29 mouse cellular contexts compared by ENCODE assay signal in genomic region chr10:99906778-99907435, GRCm38 (mm10).
DNase-seq lines count a peak whose midpoint lies in the region; ATAC-seq lines count a peak whose summit lies in the region.
"Had no signal": no experiment of that assay in that cellular context is flagged by ENCODE, and none has a peak within 500 bp of the region (broad histone marks: within the 10 kb centered on the region; RNA-seq: fewer than 3 reads in every experiment).

No protein-coding gene starts in this region.

- H3K9me3 ChIP-seq in limb, embryonic 12.5 days, result no peaks in the 10 kb centered on the region
- no peaks in the 10 kb centered on the region for H3K9me3 ChIP-seq in limb, embryonic 10.5 days (replicated peaks)
- H3K9me3 ChIP-seq in intestine, embryonic 16.5 days (ENCODE audit: control insufficient read depth, low read length), result no peaks in the 10 kb centered on the region
- no peaks in the 10 kb centered on the region for H3K9me3 ChIP-seq in heart, embryonic 10.5 days
- H3K9me3 ChIP-seq: embryonic facial prominence, embryonic 12.5 days; embryonic facial prominence, embryonic 15.5 days; heart, embryonic 12.5 days; heart, embryonic 15.5 days; hindbrain, embryonic 10.5 days had no signal

- peak; percentile 26 for DNase-seq in embryo, embryonic 10.5 days (ENCODE audit: low spot score)
- DNase-seq in embryo, embryonic 9.5 days (ENCODE audit: extremely low spot score), result no peak
- DNase-seq in limb, embryonic 10.5 days (ENCODE audit: low spot score), result no peak
- DNase-seq in NIH3T3 (ENCODE audit: low read depth), result peak; percentile 63
- no peak for DNase-seq in right cerebral cortex, postnatal 4 days
- no peak for DNase-seq in heart, embryonic 10.5 days (ENCODE audit: low spot score)
- DNase-seq: adrenal gland, adult 2 months; adrenal gland, postnatal 25 days; cerebellum, adult 11-12 months; cerebellum, adult 8-10 months; cerebellum, postnatal 10 days; cerebellum, postnatal 36 days; forebrain, postnatal 0 days; gastrocnemius, adult 2 months; gastrocnemius, postnatal 14 days; heart, adult 11 months; heart, postnatal 10 days; heart, postnatal 36 days; kidney, adult 2 months had no signal

- ATAC-seq in limb, embryonic 12.5 days (ENCODE audit: insufficient number of reproducible peaks, insufficient read depth, low FRiP score, low TSS enrichment, low read depth), result peak; percentile 42; the same call in 1 of the 2 replicates
- peak; percentile 58 for ATAC-seq in intestine, embryonic 16.5 days
- ATAC-seq: forebrain, embryonic 14.5 days; forebrain, postnatal 0 days; hindbrain, postnatal 0 days had no signal

- peaks cover 4% of the 10 kb centered on the region; the same call in 1 of the 2 replicates for H3K4me1 ChIP-seq in limb, embryonic 12.5 days (replicated peaks)
- peaks cover 19% of the 10 kb centered on the region for H3K4me1 ChIP-seq in limb, embryonic 10.5 days
- 0 out of 2 replicates have a peak, but pooled peaks cover under 1% of the 10 kb centered on the region for H3K4me1 ChIP-seq in intestine, embryonic 16.5 days (ENCODE audit: control insufficient read depth, insufficient read depth, low read length)
- H3K4me1 ChIP-seq in heart, embryonic 10.5 days, result no peaks in the 10 kb centered on the region
- H3K4me1 ChIP-seq: embryonic facial prominence, embryonic 12.5 days; heart, embryonic 12.5 days; heart, embryonic 15.5 days had no signal

- no peak overlapping the region for H3K4me3 ChIP-seq in limb, embryonic 12.5 days (replicated peaks)
- H3K4me3 ChIP-seq in limb, embryonic 10.5 days, result no peak overlapping the region
- H3K4me3 ChIP-seq in intestine, embryonic 16.5 days (ENCODE audit: low read length), result no peak overlapping the region
- H3K4me3 ChIP-seq in heart, embryonic 10.5 days, result no peak overlapping the region
- H3K4me3 ChIP-seq: embryonic facial prominence, embryonic 12.5 days; embryonic facial prominence, embryonic 15.5 days; gastrocnemius, adult 2 months; heart, embryonic 12.5 days; heart, embryonic 15.5 days; hindbrain, embryonic 10.5 days had no signal

- H3K27ac ChIP-seq in limb, embryonic 12.5 days, result no peak overlapping the region
- no peak overlapping the region for H3K27ac ChIP-seq in limb, embryonic 10.5 days
- no peak overlapping the region for H3K27ac ChIP-seq in intestine, embryonic 16.5 days (ENCODE audit: low read length)
- no peak overlapping the region for H3K27ac ChIP-seq in heart, embryonic 10.5 days
- H3K27ac ChIP-seq: embryonic facial prominence, embryonic 12.5 days; embryonic facial prominence, embryonic 15.5 days; gastrocnemius, adult 2 months; heart, embryonic 15.5 days; hindbrain, embryonic 10.5 days; hindbrain, embryonic 14.5 days; hindbrain, postnatal 0 days had no signal

- no peaks in the 10 kb centered on the region for H3K36me3 ChIP-seq in limb, embryonic 12.5 days
- H3K36me3 ChIP-seq in limb, embryonic 10.5 days, result no peaks in the 10 kb centered on the region
- no peaks in the 10 kb centered on the region for H3K36me3 ChIP-seq in intestine, embryonic 16.5 days (ENCODE audit: control insufficient read depth, insufficient read depth, low read length)
- H3K36me3 ChIP-seq in heart, embryonic 10.5 days, result no peaks in the 10 kb centered on the region
- H3K36me3 ChIP-seq: embryonic facial prominence, embryonic 12.5 days; embryonic facial prominence, embryonic 15.5 days; heart, embryonic 12.5 days; heart, embryonic 15.5 days; hindbrain, embryonic 10.5 days had no signal

- WGBS in limb, embryonic 12.5 days, result 64% methylated on average over 6 of the region's 6 CpGs
- WGBS in limb, embryonic 10.5 days, result 70% methylated on average over 6 of the region's 6 CpGs
- 71% methylated on average over 6 of the region's 6 CpGs for WGBS in intestine, embryonic 16.5 days
- WGBS in heart, embryonic 10.5 days, result 84% methylated on average over 6 of the region's 6 CpGs

- H3K4me2 ChIP-seq in limb, embryonic 12.5 days, result no peak overlapping the region
- no peak overlapping the region for H3K4me2 ChIP-seq in intestine, embryonic 16.5 days (ENCODE audit: low read depth, low read length)
- H3K4me2 ChIP-seq: embryonic facial prominence, embryonic 12.5 days; embryonic facial prominence, embryonic 15.5 days; heart, embryonic 12.5 days; heart, embryonic 15.5 days; hindbrain, embryonic 14.5 days had no signal

- no peaks in the 10 kb centered on the region for H3K27me3 ChIP-seq in limb, embryonic 12.5 days
- H3K27me3 ChIP-seq in limb, embryonic 10.5 days (ENCODE audit: low read depth, poor library complexity, severe bottlenecking), result no peaks in the 10 kb centered on the region
- H3K27me3 ChIP-seq in intestine, embryonic 16.5 days (replicated peaks; ENCODE audit: control insufficient read depth, insufficient read depth, low read length), result no peaks in the 10 kb centered on the region
- H3K27me3 ChIP-seq in heart, embryonic 10.5 days (ENCODE audit: insufficient read depth, poor library complexity, severe bottlenecking), result no peaks in the 10 kb centered on the region
- H3K27me3 ChIP-seq: embryonic facial prominence, embryonic 12.5 days; embryonic facial prominence, embryonic 15.5 days; heart, embryonic 12.5 days; heart, embryonic 15.5 days had no signal

- no peak overlapping the region for H3K9ac ChIP-seq in limb, embryonic 12.5 days (replicated peaks)
- no peak overlapping the region for H3K9ac ChIP-seq in intestine, embryonic 16.5 days (ENCODE audit: low read depth, low read length)
- H3K9ac ChIP-seq: embryonic facial prominence, embryonic 12.5 days; embryonic facial prominence, embryonic 15.5 days; forebrain, postnatal 0 days; heart, embryonic 12.5 days; heart, embryonic 15.5 days; hindbrain, embryonic 14.5 days had no signal

Comparison
In these comparisons a context has a peak if more than half of its experiments do, and no peak if none do; other contexts are left out.
1. DNase-seq: peak in embryo, embryonic 10.5 days (single experiment) and NIH3T3 (single experiment); none in embryo, embryonic 9.5 days (single experiment), limb, embryonic 10.5 days (single experiment), right cerebral cortex, postnatal 4 days (single experiment) and heart, embryonic 10.5 days (single experiment).